Mouse (Mus musculus) forebrain, embryonic 12.5 days (tissue): Measurements from ENCODE around the gene Alyref. TPM values are rescaled to one million over a fixed set of nuclear protein-coding genes. Genes with fewer than 3 reads are reported as not detected.

Source experiments
- ATAC-seq: fragments of 200-750 bp; cut with Nextera tagmentation; 2 replicates; pipeline ENCODE4 v1.8.0; 2017; ENCODE audit warnings: moderate TSS enrichment; ENCODE audit not compliant: low FRiP score
- H3K27ac ChIP-seq: fragments of 300-500 bp; sonication (generic); 2 replicates; pipeline ENCODE4 v1.5.1; 2016; ENCODE audit warnings: mild to moderate bottlenecking
- H3K27me3 ChIP-seq: fragments of 300-500 bp; sonication (generic); 2 replicates; pipeline ENCODE4 v1.6.1; 2016; ENCODE audit warnings: mild to moderate bottlenecking
- H3K36me3 ChIP-seq: fragments of 300-500 bp; sonication (generic); replicated peaks from 2 replicates; pipeline ENCODE4 v1.6.1; 2016; ENCODE audit warnings: mild to moderate bottlenecking
- H3K4me1 ChIP-seq: fragments of 300-500 bp; sonication (generic); 2 replicates; pipeline ENCODE4 v1.6.1; 2016
- H3K4me2 ChIP-seq: fragments of 300-500 bp; sonication (generic); 2 replicates; pipeline ENCODE4 v1.6.1; 2016; ENCODE audit warnings: mild to moderate bottlenecking, moderate library complexity
- H3K4me3 ChIP-seq: fragments of 300-500 bp; sonication (generic); replicated peaks from 2 replicates; pipeline ENCODE4 v1.5.1; 2016; ENCODE audit warnings: mild to moderate bottlenecking
- H3K9ac ChIP-seq: fragments of 300-500 bp; sonication (generic); 2 replicates; pipeline ENCODE4 v1.6.1; 2016; ENCODE audit warnings: mild to moderate bottlenecking
- H3K9me3 ChIP-seq: fragments of 300-500 bp; sonication (generic); 2 replicates; pipeline ENCODE4 v1.6.1; 2016
- WGBS: fragments of 180-500 bp; shearing (Covaris S2); methylation state at CpG from one replicate; pipeline ENCODE4 v1.1.7; 2016; 5-methylcytosine and 5-hydroxymethylcytosine counted together
- polyA plus RNA-seq: library from polyadenylated mRNA; unstranded; fragments of >200 nt; fragmentation: Nextera tagmentation; extraction: Ambion mirVana; gene quantifications from 2 replicates; pipeline ENCODE4 v1.2.1, GENCODE M21; 2016

The Alyref gene
- polyA plus RNA-seq, 1 experiment from 2014 or later, result 561 TPM

- H3K4me2 ChIP-seq, result no peak overlapping the region
- peaks cover 45% of the 10 kb centered on the region for H3K36me3 ChIP-seq
- no peak overlapping the region for H3K4me3 ChIP-seq
- no peaks in the 10 kb centered on the region for H3K27me3 ChIP-seq
- ATAC-seq, result no peak
- no peak overlapping the region for H3K27ac ChIP-seq
- no peak overlapping the region for H3K9ac ChIP-seq
- peaks cover 37% of the 10 kb centered on the region for H3K4me1 ChIP-seq
- WGBS, result 74% methylated on average over 2 of the region's 2 CpGs
- no peaks in the 10 kb centered on the region for H3K9me3 ChIP-seq
These were observed 23.1 kb downstream of the Alyref start for GRCm38 (mm10) chr11:120575046-120575445.

- Histone ChIP-seq H3K36me3 (peaks cover 46% of the 10 kb centered on the region), H3K4me2 (peak overlapping the region; percentile 92), H3K4me1 (peaks cover 29% of the 10 kb centered on the region), H3K27ac (no peak overlapping the region), H3K9ac (peak overlapping the region; percentile 81), H3K4me3 (peak overlapping the region; percentile 97), H3K27me3 (no peaks in the 10 kb centered on the region), H3K9me3 (no peaks in the 10 kb centered on the region)
- 43% methylated on average over 5 of the region's 5 CpGs for WGBS
- ATAC-seq, result no peak
These were observed 23.9 kb downstream of the Alyref start for GRCm38 (mm10) chr11:120574278-120574600.

- Histone ChIP-seq H3K9ac (peak overlapping the region; percentile 81), H3K4me3 (peak overlapping the region; percentile 97), H3K36me3 (peaks cover 44% of the 10 kb centered on the region), H3K27ac (peak overlapping the region; percentile 92), H3K27me3 (no peaks in the 10 kb centered on the region), H3K4me1 (peaks cover 26% of the 10 kb centered on the region), H3K9me3 (no peaks in the 10 kb centered on the region), H3K4me2 (peak overlapping the region; percentile 92)
- under 1% methylated on average over 23 of the region's 23 CpGs for WGBS
- ATAC-seq, result 0 out of 2 replicates have a peak, but pooled peaks have one; percentile 9
These were observed 24.4 kb downstream of the Alyref start for GRCm38 (mm10) chr11:120573585-120574277.

GRCm38 (mm10) chr11:120572752-120573584, 25.2 kb downstream of the Alyref start, which contains the start of gene P4hb:
TSS of gene P4hb (minus strand) at chr11:120573253.
- peaks cover 26% of the 10 kb centered on the region for H3K4me1 ChIP-seq
- under 1% methylated on average over 94 of the region's 94 CpGs for WGBS
- H3K4me2 ChIP-seq, result peak within 1 kb of the TSS; percentile 92
- H3K27ac ChIP-seq, result peak within 1 kb of the TSS; percentile 92
- peak; percentile 97 for ATAC-seq
- peak within 1 kb of the TSS; percentile 97 for H3K9ac ChIP-seq
- no peaks in the 10 kb centered on the region for H3K27me3 ChIP-seq
- H3K9me3 ChIP-seq, result no peaks in the 10 kb centered on the region
- peak within 1 kb of the TSS; percentile 97 for H3K4me3 ChIP-seq
- peaks cover 44% of the 10 kb centered on the region for H3K36me3 ChIP-seq

GRCm38 (mm10) chr11:120572417-120572751, 25.8 kb downstream of the Alyref start:
- Histone ChIP-seq H3K4me1 (peaks cover 26% of the 10 kb centered on the region), H3K9ac (peak overlapping the region; percentile 97), H3K4me2 (peak overlapping the region; percentile 92), H3K9me3 (no peaks in the 10 kb centered on the region), H3K4me3 (peak overlapping the region; percentile 97), H3K27ac (peak overlapping the region; percentile 92), H3K27me3 (no peaks in the 10 kb centered on the region), H3K36me3 (peaks cover 44% of the 10 kb centered on the region)
- 0% methylated on average over 21 of the region's 24 CpGs for WGBS
- peak; percentile 36 for ATAC-seq

- Histone ChIP-seq H3K4me3 (peak overlapping the region; percentile 97), H3K4me2 (peak overlapping the region; percentile 92), H3K27ac (peak overlapping the region; percentile 92), H3K27me3 (no peaks in the 10 kb centered on the region), H3K9me3 (no peaks in the 10 kb centered on the region), H3K36me3 (peaks cover 44% of the 10 kb centered on the region), H3K4me1 (peaks cover 26% of the 10 kb centered on the region), H3K9ac (peak overlapping the region; percentile 97)
- ATAC-seq, result no peak
- WGBS, result 16% methylated on average over 11 of the region's 11 CpGs
These were observed 26.3 kb downstream of the Alyref start for GRCm38 (mm10) chr11:120571754-120572416.

- no peak for ATAC-seq
- H3K4me2 ChIP-seq, result peak overlapping the region; percentile 92
- H3K4me1 ChIP-seq, result peaks cover 26% of the 10 kb centered on the region
- H3K27me3 ChIP-seq, result no peaks in the 10 kb centered on the region
- H3K36me3 ChIP-seq, result peaks cover 49% of the 10 kb centered on the region
- 91% methylated on average over 3 of the region's 3 CpGs for WGBS
- no peak overlapping the region for H3K27ac ChIP-seq
- peak overlapping the region; percentile 97 for H3K9ac ChIP-seq
- H3K9me3 ChIP-seq, result no peaks in the 10 kb centered on the region
- peak overlapping the region; percentile 97; the same call in 1 of the 2 replicates for H3K4me3 ChIP-seq
These were observed 27.0 kb downstream of the Alyref start for GRCm38 (mm10) chr11:120571122-120571521.

- no peaks in the 10 kb centered on the region for H3K27me3 ChIP-seq
- H3K4me3 ChIP-seq, result no peak overlapping the region
- H3K4me2 ChIP-seq, result no peak overlapping the region
- H3K4me1 ChIP-seq, result peaks cover 14% of the 10 kb centered on the region
- no peak overlapping the region; the same call in 1 of the 2 replicates for H3K9ac ChIP-seq
- no peaks in the 10 kb centered on the region for H3K9me3 ChIP-seq
- peaks cover 75% of the 10 kb centered on the region for H3K36me3 ChIP-seq
- no peak for ATAC-seq
- 91% methylated on average over 6 of the region's 6 CpGs for WGBS
- no peak overlapping the region for H3K27ac ChIP-seq
These were observed 29.8 kb downstream of the Alyref start for GRCm38 (mm10) chr11:120568324-120568723.

GRCm38 (mm10) chr11:120565114-120565513, 33.1 kb downstream of the Alyref start:
- Histone ChIP-seq H3K9me3 (no peaks in the 10 kb centered on the region), H3K27ac (no peak overlapping the region), H3K4me1 (no peaks in the 10 kb centered on the region), H3K9ac (no peak overlapping the region), H3K4me3 (no peak overlapping the region), H3K36me3 (peaks cover 94% of the 10 kb centered on the region), H3K27me3 (no peaks in the 10 kb centered on the region), H3K4me2 (no peak overlapping the region)
- ATAC-seq, result no peak
- WGBS, result 90% methylated on average over 9 of the region's 9 CpGs

- no peak for ATAC-seq
- no peak overlapping the region for H3K27ac ChIP-seq
- no peaks in the 10 kb centered on the region for H3K27me3 ChIP-seq
- H3K4me2 ChIP-seq, result no peak overlapping the region
- no peak overlapping the region for H3K9ac ChIP-seq
- H3K4me3 ChIP-seq, result no peak overlapping the region
- no peaks in the 10 kb centered on the region for H3K9me3 ChIP-seq
- H3K4me1 ChIP-seq, result no peaks in the 10 kb centered on the region
- 95% methylated on average over 13 of the region's 13 CpGs for WGBS
- H3K36me3 ChIP-seq, result peaks cover 91% of the 10 kb centered on the region
These were observed 35.2 kb downstream of the Alyref start for GRCm38 (mm10) chr11:120562949-120563348.

GRCm38 (mm10) chr11:120560952-120561728, 37.0 kb downstream of the Alyref start:
- no peak overlapping the region for H3K4me2 ChIP-seq
- no peak overlapping the region for H3K4me3 ChIP-seq
- no peaks in the 10 kb centered on the region for H3K27me3 ChIP-seq
- peaks cover 4% of the 10 kb centered on the region; the same call in 1 of the 2 replicates for H3K9me3 ChIP-seq
- H3K27ac ChIP-seq, result no peak overlapping the region
- ATAC-seq, result no peak
- H3K36me3 ChIP-seq, result peaks cover 73% of the 10 kb centered on the region
- H3K9ac ChIP-seq, result no peak overlapping the region
- WGBS, result 95% methylated on average over 13 of the region's 13 CpGs
- H3K4me1 ChIP-seq, result no peaks in the 10 kb centered on the region
